Mouse (Mus musculus): ENCODE data around the gene Acmsd.

DNA sequence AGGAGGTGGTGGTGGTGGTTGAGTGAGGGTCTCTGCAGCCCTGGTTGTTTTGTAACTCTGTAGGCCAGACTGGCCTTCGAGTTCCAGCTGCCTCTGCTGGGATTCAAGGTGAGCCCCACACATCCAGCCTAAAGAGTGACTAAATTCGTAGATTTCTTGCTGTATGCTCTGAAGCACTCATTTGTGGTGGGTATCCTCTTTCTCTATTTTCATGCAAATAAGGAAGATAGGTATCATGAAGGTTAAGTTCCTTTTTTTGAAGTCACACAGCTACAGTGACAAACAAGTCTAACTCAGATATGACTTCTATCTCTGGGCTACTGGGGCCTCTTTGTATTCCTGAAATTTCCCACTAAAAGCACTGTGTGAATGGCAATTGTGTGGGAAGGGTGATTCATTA lies 51.6 kb downstream of the Acmsd start:
- TF ChIP-seq EP300 (IDR thresholded peaks at IDR 0.05; ENCODE audit: low read depth) (no peak), CTCF (IDR thresholded peaks at IDR 0.05; ENCODE audit: low read depth) (no peak)
